Mouse (Mus musculus) neural tube, embryonic 14.5 days (tissue): ENCODE measurements around the gene Gli2. TPM values are rescaled to one million over a fixed set of nuclear protein-coding genes. Genes with fewer than 3 reads are reported as not detected.
A peak's percentile ranks its signal among the peaks of the same experiment; 100 is the strongest.

Source experiments
- ATAC-seq: fragments of 200-750 bp; cut with Nextera tagmentation; 2 replicates; pipeline ENCODE4 v1.8.0; 2017; ENCODE audit warnings: low read depth, mild to moderate bottlenecking, moderate TSS enrichment, moderate library complexity
- H3K27ac ChIP-seq: fragments of 300-500 bp; sonication (generic); 2 replicates; pipeline ENCODE4 v1.5.1; 2014; ENCODE audit warnings: low read depth, mild to moderate bottlenecking, control low read depth, low read length, moderate library complexity, mixed read lengths
- H3K27me3 ChIP-seq: fragments of 300-500 bp; sonication (generic); 2 replicates; pipeline ENCODE4 v1.6.1; 2014; ENCODE audit warnings: low read length; ENCODE audit not compliant: control insufficient read depth, insufficient read depth
- H3K36me3 ChIP-seq: fragments of 300-500 bp; sonication (generic); 2 replicates; pipeline ENCODE4 v1.6.1; 2014; ENCODE audit warnings: low read length, mixed read lengths; ENCODE audit not compliant: control insufficient read depth, insufficient read depth
- H3K4me1 ChIP-seq: fragments of 300-500 bp; sonication (generic); 2 replicates; pipeline ENCODE4 v1.6.1; 2014; ENCODE audit warnings: low read length; ENCODE audit not compliant: control insufficient read depth, insufficient read depth
- H3K4me2 ChIP-seq: fragments of 300-500 bp; sonication (generic); 2 replicates; pipeline ENCODE4 v1.6.1; 2014; ENCODE audit warnings: mild to moderate bottlenecking, low read depth, low read length, control low read depth
- H3K4me3 ChIP-seq: fragments of 300-500 bp; sonication (generic); 2 replicates; pipeline ENCODE4 v1.5.1; 2014; ENCODE audit warnings: low read depth, low read length, control low read depth, mixed read lengths
- H3K9ac ChIP-seq: fragments of 300-500 bp; sonication (generic); replicated peaks from 2 replicates; pipeline ENCODE4 v1.6.1; 2014; ENCODE audit warnings: low read depth, mild to moderate bottlenecking, control low read depth, low read length, mixed read lengths
- H3K9me3 ChIP-seq: fragments of 300-500 bp; sonication (generic); 2 replicates; pipeline ENCODE4 v1.6.1; 2016; ENCODE audit warnings: low read length; ENCODE audit not compliant: control insufficient read depth
- WGBS: fragments of 180-500 bp; shearing (Covaris S2); extraction: QIAGEN DNeasy Blood & Tissue Kit; methylation state at CpG from one replicate; pipeline ENCODE4 v1.1.7; 2014; 5-methylcytosine and 5-hydroxymethylcytosine counted together
- polyA plus RNA-seq: library from polyadenylated mRNA; unstranded; fragments of >200 nt; fragmentation: Nextera tagmentation; extraction: Ambion mirVana; gene quantifications from 2 replicates; pipeline ENCODE4 v1.2.1, GENCODE M21; 2014

Gene Gli2
- polyA plus RNA-seq, 1 experiment from 2014 or later: 1.5 TPM

- no peaks in the 10 kb centered on the region for H3K36me3 ChIP-seq
- no peaks in the 10 kb centered on the region for H3K9me3 ChIP-seq
- peaks cover 6% of the 10 kb centered on the region; the same call in 1 of the 2 replicates for H3K4me1 ChIP-seq
- H3K9ac ChIP-seq: no peak overlapping the region
- no peaks in the 10 kb centered on the region for H3K27me3 ChIP-seq
- H3K4me3 ChIP-seq: no peak overlapping the region
- no peak overlapping the region for H3K4me2 ChIP-seq
- H3K27ac ChIP-seq: no peak overlapping the region
- 83% methylated on average over 9 of the region's 9 CpGs for WGBS
- ATAC-seq: no peak
Observed at GRCm38 (mm10) chr1:118895026-118895762, 158.2 kb downstream of the Gli2 start.

GRCm38 (mm10) chr1:118891395-118891794 is 162.0 kb downstream of the Gli2 start:
- WGBS: 51% methylated on average over 5 of the region's 5 CpGs
- no peak for ATAC-seq
- H3K4me2 ChIP-seq: no peak overlapping the region
- H3K9ac ChIP-seq: no peak overlapping the region
- no peaks in the 10 kb centered on the region for H3K9me3 ChIP-seq
- no peak overlapping the region for H3K4me3 ChIP-seq
- no peaks in the 10 kb centered on the region for H3K36me3 ChIP-seq
- no peak overlapping the region for H3K27ac ChIP-seq
- H3K4me1 ChIP-seq: peaks cover 6% of the 10 kb centered on the region; the same call in 1 of the 2 replicates
- no peaks in the 10 kb centered on the region for H3K27me3 ChIP-seq

GRCm38 (mm10) chr1:118890125-118890875 is 163.1 kb downstream of the Gli2 start:
- no peak overlapping the region for H3K27ac ChIP-seq
- no peak overlapping the region for H3K4me3 ChIP-seq
- peaks cover 6% of the 10 kb centered on the region; the same call in 1 of the 2 replicates for H3K4me1 ChIP-seq
- H3K9ac ChIP-seq: no peak overlapping the region
- 25% methylated on average over 14 of the region's 14 CpGs for WGBS
- H3K36me3 ChIP-seq: no peaks in the 10 kb centered on the region
- H3K9me3 ChIP-seq: no peaks in the 10 kb centered on the region
- no peaks in the 10 kb centered on the region for H3K27me3 ChIP-seq
- H3K4me2 ChIP-seq: no peak overlapping the region; the same call in 1 of the 2 replicates
- peak; percentile 25; the same call in 1 of the 2 replicates for ATAC-seq

- Histone ChIP-seq H3K9ac (no peak overlapping the region), H3K4me3 (no peak overlapping the region), H3K4me2 (no peak overlapping the region), H3K27ac (no peak overlapping the region), H3K36me3 (no peaks in the 10 kb centered on the region), H3K27me3 (no peaks in the 10 kb centered on the region), H3K4me1 (no peaks in the 10 kb centered on the region), H3K9me3 (no peaks in the 10 kb centered on the region)
- WGBS: 31% methylated on average over 7 of the region's 7 CpGs
- ATAC-seq: peak; percentile 42; the same call in 1 of the 2 replicates
Observed at GRCm38 (mm10) chr1:118880781-118881247, 172.6 kb downstream of the Gli2 start.

- H3K9ac ChIP-seq: no peak overlapping the region
- H3K9me3 ChIP-seq: no peaks in the 10 kb centered on the region
- H3K4me1 ChIP-seq: no peaks in the 10 kb centered on the region
- no peak overlapping the region for H3K4me2 ChIP-seq
- no peak overlapping the region for H3K27ac ChIP-seq
- H3K36me3 ChIP-seq: no peaks in the 10 kb centered on the region
- ATAC-seq: no peak
- WGBS: 45% methylated on average over 6 of the region's 6 CpGs
- no peak overlapping the region for H3K4me3 ChIP-seq
- H3K27me3 ChIP-seq: no peaks in the 10 kb centered on the region
Observed at GRCm38 (mm10) chr1:118878291-118878690, 175.1 kb downstream of the Gli2 start.

- H3K4me1 ChIP-seq: no peaks in the 10 kb centered on the region
- no peak overlapping the region for H3K4me2 ChIP-seq
- H3K27me3 ChIP-seq: no peaks in the 10 kb centered on the region
- 76% methylated on average over 9 of the region's 9 CpGs for WGBS
- ATAC-seq: no peak
- H3K4me3 ChIP-seq: no peak overlapping the region
- no peak overlapping the region for H3K9ac ChIP-seq
- H3K36me3 ChIP-seq: no peaks in the 10 kb centered on the region
- H3K9me3 ChIP-seq: no peaks in the 10 kb centered on the region
- no peak overlapping the region for H3K27ac ChIP-seq
Observed at GRCm38 (mm10) chr1:118875227-118875626, 178.2 kb downstream of the Gli2 start.

DNA sequence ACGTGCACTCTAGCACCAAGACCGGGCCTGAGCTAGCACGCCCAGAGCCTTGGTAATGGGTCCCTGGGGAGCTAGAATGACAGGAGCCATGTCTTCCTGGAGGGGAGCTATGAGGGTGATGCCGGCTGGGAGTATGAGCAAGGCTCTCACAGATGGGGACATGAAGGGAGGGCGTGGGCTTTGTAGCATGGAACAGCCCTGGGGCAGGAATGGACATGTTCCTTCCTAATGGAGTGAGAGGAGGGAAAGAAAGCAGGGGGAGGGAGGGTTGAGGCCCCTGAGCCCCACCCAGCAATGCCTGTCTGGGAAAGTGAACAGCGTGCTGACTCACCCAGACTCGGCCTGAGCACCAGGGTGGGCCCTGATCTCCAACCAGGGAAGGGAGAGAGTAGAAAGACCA is 179.9 kb downstream of the Gli2 start:
- Histone ChIP-seq H3K4me3 (no peak overlapping the region), H3K27ac (no peak overlapping the region), H3K36me3 (no peaks in the 10 kb centered on the region), H3K9me3 (no peaks in the 10 kb centered on the region), H3K27me3 (no peaks in the 10 kb centered on the region), H3K4me2 (no peak overlapping the region), H3K9ac (no peak overlapping the region), H3K4me1 (no peaks in the 10 kb centered on the region)
- WGBS: 71% methylated on average over 7 of the region's 7 CpGs
- ATAC-seq: no peak

GRCm38 (mm10) chr1:118864735-118865134 is 188.7 kb downstream of the Gli2 start:
- 69% methylated on average over 9 of the region's 9 CpGs for WGBS
- H3K9me3 ChIP-seq: no peaks in the 10 kb centered on the region
- no peak overlapping the region for H3K9ac ChIP-seq
- no peak overlapping the region for H3K27ac ChIP-seq
- no peaks in the 10 kb centered on the region for H3K27me3 ChIP-seq
- H3K4me1 ChIP-seq: no peaks in the 10 kb centered on the region
- no peak overlapping the region for H3K4me3 ChIP-seq
- H3K4me2 ChIP-seq: no peak overlapping the region
- no peaks in the 10 kb centered on the region for H3K36me3 ChIP-seq
- ATAC-seq: no peak; the same call in 1 of the 2 replicates

- Histone ChIP-seq H3K4me2 (no peak overlapping the region), H3K9me3 (no peaks in the 10 kb centered on the region), H3K27me3 (no peaks in the 10 kb centered on the region), H3K27ac (no peak overlapping the region), H3K4me1 (no peaks in the 10 kb centered on the region), H3K36me3 (no peaks in the 10 kb centered on the region), H3K4me3 (no peak overlapping the region), H3K9ac (no peak overlapping the region)
- ATAC-seq: no peak
- 44% methylated on average over 5 of the region's 5 CpGs for WGBS
Observed at GRCm38 (mm10) chr1:118864031-118864430, 189.4 kb downstream of the Gli2 start.
